Mouse (Mus musculus) CD4-positive, CD25-positive, alpha-beta regulatory T cell, adult 2 months (primary cell): ENCODE measurements around the gene Higd1b.

ENCODE experiments used
- DNase-seq: peaks from one replicate; pipeline ENCODE4 v3.0.0-alpha.2; 2012; ENCODE audit warnings: low read depth, low spot score

Higd1b gene

GRCm38 (mm10) chr11:102835549-102835948, at the start of gene Higd1b:
TSS of gene Higd1b (plus strand) at chr11:102835849.
- DNase-seq, result no peak

GRCm38 (mm10) chr11:102787688-102788177, 47.9 kb upstream of the Higd1b start:
- no peak for DNase-seq

GRCm38 (mm10) chr11:102791682-102792445, 43.8 kb upstream of the Higd1b start:
- no peak for DNase-seq

GRCm38 (mm10) chr11:102794157-102794556, 41.5 kb upstream of the Higd1b start:
- no peak for DNase-seq

GRCm38 (mm10) chr11:102803453-102803852, 32.2 kb upstream of the Higd1b start:
- no peak for DNase-seq

GRCm38 (mm10) chr11:102808246-102808645, 27.4 kb upstream of the Higd1b start:
- DNase-seq, result no peak

GRCm38 (mm10) chr11:102810721-102811485, 24.7 kb upstream of the Higd1b start:
- DNase-seq, result no peak

GRCm38 (mm10) chr11:102814881-102815280, 20.8 kb upstream of the Higd1b start:
- no peak for DNase-seq

GRCm38 (mm10) chr11:102818121-102819020, 17.3 kb upstream of the Higd1b start:
- DNase-seq, result peak; percentile 13

- DNase-seq, result peak; percentile 29
These were observed 16.4 kb upstream of the Higd1b start, which contains the start of gene Gjc1 for GRCm38 (mm10) chr11:102819021-102819782. TSS of gene Gjc1 (minus strand) at chr11:102819700.

- DNase-seq, result no peak
These were observed 15.8 kb upstream of the Higd1b start for GRCm38 (mm10) chr11:102819783-102820385.

GRCm38 (mm10) chr11:102820432-102820831, 15.2 kb upstream of the Higd1b start:
- DNase-seq, result peak; percentile 9

- DNase-seq, result peak; percentile 38
These were observed 14.4 kb upstream of the Higd1b start for GRCm38 (mm10) chr11:102821231-102821630.

GRCm38 (mm10) chr11:102826476-102826875, 9.2 kb upstream of the Higd1b start:
- no peak for DNase-seq

- no peak for DNase-seq
These were observed 8.6 kb upstream of the Higd1b start for GRCm38 (mm10) chr11:102827097-102827496.

GRCm38 (mm10) chr11:102830276-102830675, 5.4 kb upstream of the Higd1b start:
- no peak for DNase-seq

- DNase-seq, result no peak
These were observed 2.9 kb upstream of the Higd1b start for GRCm38 (mm10) chr11:102832700-102833297.

- DNase-seq, result no peak
These were observed 1.4 kb upstream of the Higd1b start for GRCm38 (mm10) chr11:102834219-102834618.

GRCm38 (mm10) chr11:102836146-102836545, 497 bp downstream of the Higd1b start:
- no peak for DNase-seq

GRCm38 (mm10) chr11:102837385-102837784, 1.7 kb downstream of the Higd1b start:
- DNase-seq, result no peak
